Mouse (Mus musculus) spleen, embryonic (tissue): ENCODE measurements at regions not wholly inside any gene's neighbourhood (a gene's known extent, or its start where the extent isn't known, plus 50 kb on each side); places are given as distances from the start of the nearest gene placed in this dataset.

Experiments
- CTCF ChIA-PET: fragments of 350-600 bp; sonication (Branson Sonifier 250); formaldehyde crosslinking; loops from one replicate; lab custom pipeline; 2022; lab: Charles Lee

GRCm38 (mm10) chrX:13344701-13345100 is 63.9 kb downstream of the Ddx3x start:
- CTCF ChIA-PET = interaction anchor here (0.6 kb wide), 1 partner anchor 14 kb away, joined by 5 read pairs; no protein-coding TSS in a partner anchor

- CTCF ChIA-PET = interaction anchor here (0.6 kb wide), 1 partner anchor 13 kb away, joined by 5 read pairs; no protein-coding TSS in a partner anchor
Measured at GRCm38 (mm10) chrX:13345126-13345525, 64.4 kb downstream of the Ddx3x start.

- CTCF ChIA-PET = no interaction called here
Measured at GRCm38 (mm10) chrX:13346011-13346631, 65.4 kb downstream of the Ddx3x start.

- CTCF ChIA-PET = no interaction called here
Measured at GRCm38 (mm10) chrX:13346696-13347026, 65.9 kb downstream of the Ddx3x start.

GRCm38 (mm10) chrX:13347027-13347840 is 66.5 kb downstream of the Ddx3x start:
- CTCF ChIA-PET = no interaction called here

- CTCF ChIA-PET = no interaction called here
Measured at GRCm38 (mm10) chrX:13348415-13348814, 67.6 kb downstream of the Ddx3x start.

GRCm38 (mm10) chrX:13350461-13350860 is 69.7 kb downstream of the Ddx3x start:
- CTCF ChIA-PET = no interaction called here

GRCm38 (mm10) chrX:13357149-13357783 is 76.5 kb downstream of the Ddx3x start:
- CTCF ChIA-PET = no interaction called here

- CTCF ChIA-PET = no interaction called here
Measured at GRCm38 (mm10) chrX:13357973-13358372, 77.2 kb downstream of the Ddx3x start.

GRCm38 (mm10) chrX:13360436-13360835 is 79.7 kb downstream of the Ddx3x start:
- CTCF ChIA-PET = no interaction called here

- CTCF ChIA-PET = no interaction called here
Measured at GRCm38 (mm10) chrX:13370319-13370718, 89.5 kb downstream of the Ddx3x start.

GRCm38 (mm10) chrX:13372752-13373151 is 92.0 kb downstream of the Ddx3x start:
- CTCF ChIA-PET = no interaction called here

- CTCF ChIA-PET = no interaction called here
Measured at GRCm38 (mm10) chrX:13386354-13386753, 79.6 kb upstream of the Nyx start.

- CTCF ChIA-PET = no interaction called here
Measured at GRCm38 (mm10) chrX:13398466-13398865, 67.4 kb upstream of the Nyx start.

GRCm38 (mm10) chrX:13412726-13413125 is 53.2 kb upstream of the Nyx start:
- CTCF ChIA-PET = no interaction called here

- CTCF ChIA-PET = no interaction called here
Measured at GRCm38 (mm10) chrX:13413135-13413534, 52.8 kb upstream of the Nyx start.
